Comparison of ENCODE assay signal across 8 mouse cellular contexts in genomic region chr19:5457746-5458442, GRCm38 (mm10). TPM values are rescaled to one million over a fixed set of nuclear protein-coding genes. Genes with fewer than 3 reads are reported as not detected.
DNase-seq lines count a peak whose midpoint lies in the region; ATAC-seq and TF ChIP-seq lines count a peak whose summit lies in the region.

Ccdc85b (minus strand) TSS chr19:5457894.

- H3K27ac ChIP-seq in heart, adult 2 months = peak within 1 kb of the TSS; percentile 99
- peak within 1 kb of the TSS; percentile 91 for H3K27ac ChIP-seq in embryonic facial prominence, embryonic 12.5 days
- H3K27ac ChIP-seq in intestine, postnatal 0 days (ENCODE audit: low read depth, low read length) = peak within 1 kb of the TSS; percentile 84
- peak within 1 kb of the TSS; percentile 96 for H3K27ac ChIP-seq in midbrain, embryonic 14.5 days (replicated peaks; ENCODE audit: low read depth, low read length)

- H3K27me3 ChIP-seq in heart, adult 2 months (ENCODE audit: control insufficient read depth, insufficient read depth, low read length) = no peaks in the 10 kb centered on the region
- no peaks in the 10 kb centered on the region for H3K27me3 ChIP-seq in embryonic facial prominence, embryonic 12.5 days
- no peaks in the 10 kb centered on the region for H3K27me3 ChIP-seq in intestine, postnatal 0 days (replicated peaks; ENCODE audit: control insufficient read depth, insufficient read depth, low read length)
- H3K27me3 ChIP-seq in midbrain, embryonic 14.5 days (ENCODE audit: control insufficient read depth, insufficient read depth, low read length) = no peaks in the 10 kb centered on the region

- no peak for TF ChIP-seq POLR2A in heart, adult 2 months (IDR thresholded peaks at IDR 0.05; ENCODE audit: insufficient read depth, low read depth, low read length)

- H3K9me3 ChIP-seq in embryonic facial prominence, embryonic 12.5 days = no peaks in the 10 kb centered on the region
- no peaks in the 10 kb centered on the region for H3K9me3 ChIP-seq in intestine, postnatal 0 days (ENCODE audit: control insufficient read depth)
- H3K9me3 ChIP-seq in midbrain, embryonic 14.5 days (ENCODE audit: control insufficient read depth, low read length) = no peaks in the 10 kb centered on the region

- peak within 1 kb of the TSS; percentile 64 for H3K4me3 ChIP-seq in heart, adult 2 months
- peak within 1 kb of the TSS; percentile 79 for H3K4me3 ChIP-seq in embryonic facial prominence, embryonic 12.5 days
- H3K4me3 ChIP-seq in intestine, postnatal 0 days (ENCODE audit: low read depth, low read length) = peak within 1 kb of the TSS; percentile 74
- peak within 1 kb of the TSS; percentile 85 for H3K4me3 ChIP-seq in midbrain, embryonic 14.5 days (replicated peaks; ENCODE audit: low read depth, low read length)

- TF ChIP-seq CTCF in heart, adult 2 months (IDR thresholded peaks at IDR 0.05) = no peak
- TF ChIP-seq CTCF in intestine, postnatal 0 days (IDR thresholded peaks at IDR 0.05; ENCODE audit: low read depth) = no peak

- peak within 1 kb of the TSS; percentile 99 for H3K4me2 ChIP-seq in embryonic facial prominence, embryonic 12.5 days (replicated peaks)
- peak within 1 kb of the TSS; percentile 98 for H3K4me2 ChIP-seq in intestine, postnatal 0 days (replicated peaks; ENCODE audit: low read depth)
- peak within 1 kb of the TSS; percentile 98 for H3K4me2 ChIP-seq in midbrain, embryonic 14.5 days (ENCODE audit: low read length)

- intact Hi-C loops in heart, adult 2 months (cut with DNase I) = no loop called here

- peaks cover 12% of the 10 kb centered on the region for H3K36me3 ChIP-seq in heart, adult 2 months (ENCODE audit: control insufficient read depth, insufficient read depth, low read length)
- peaks cover 20% of the 10 kb centered on the region for H3K36me3 ChIP-seq in embryonic facial prominence, embryonic 12.5 days
- peaks cover 12% of the 10 kb centered on the region for H3K36me3 ChIP-seq in intestine, postnatal 0 days (ENCODE audit: control insufficient read depth, insufficient read depth)
- peaks cover 10% of the 10 kb centered on the region for H3K36me3 ChIP-seq in midbrain, embryonic 14.5 days (ENCODE audit: control insufficient read depth, insufficient read depth, low read length)

- TF ChIP-seq EP300 in heart, adult 2 months (IDR thresholded peaks at IDR 0.05; ENCODE audit: insufficient read depth, low read depth, low read length) = no peak

- H3K9ac ChIP-seq in heart, adult 2 months (ENCODE audit: low read depth, low read length) = peak within 1 kb of the TSS; percentile 97
- peak within 1 kb of the TSS; percentile 86 for H3K9ac ChIP-seq in embryonic facial prominence, embryonic 12.5 days
- peak within 1 kb of the TSS; percentile 76 for H3K9ac ChIP-seq in intestine, postnatal 0 days (ENCODE audit: low read depth, low read length)
- H3K9ac ChIP-seq in midbrain, embryonic 14.5 days (replicated peaks; ENCODE audit: low read length) = peak within 1 kb of the TSS; percentile 91

- H3K4me1 ChIP-seq in heart, adult 2 months (ENCODE audit: control insufficient read depth, insufficient read depth, low read length) = peaks cover 7% of the 10 kb centered on the region
- H3K4me1 ChIP-seq in embryonic facial prominence, embryonic 12.5 days = peaks cover 27% of the 10 kb centered on the region
- peaks cover 4% of the 10 kb centered on the region; the same call in 1 of the 2 replicates for H3K4me1 ChIP-seq in intestine, postnatal 0 days (replicated peaks; ENCODE audit: control insufficient read depth, insufficient read depth, low read length)
- H3K4me1 ChIP-seq in midbrain, embryonic 14.5 days (ENCODE audit: control insufficient read depth, insufficient read depth, low read length) = peaks cover 39% of the 10 kb centered on the region

- ATAC-seq in CD4-positive, CD25-positive, alpha-beta regulatory T cell, adult 4 months = peak; percentile 11
- no peak for ATAC-seq in embryonic facial prominence, embryonic 12.5 days (ENCODE audit: insufficient number of reproducible peaks, insufficient read depth, low FRiP score, low TSS enrichment)
- no peak for ATAC-seq in intestine, postnatal 0 days
- no peak for ATAC-seq in midbrain, embryonic 14.5 days (ENCODE audit: low FRiP score, low TSS enrichment)

- WGBS in heart, adult 2 months = 13% methylated on average over 14 of the region's 14 CpGs
- WGBS in embryonic facial prominence, embryonic 12.5 days = 18% methylated on average over 14 of the region's 14 CpGs
- WGBS in intestine, postnatal 0 days = 11% methylated on average over 14 of the region's 14 CpGs
- 17% methylated on average over 14 of the region's 14 CpGs for WGBS in midbrain, embryonic 14.5 days

- no peak for DNase-seq in heart, adult 2 months
- no peak for DNase-seq in heart, adult 9 months (ENCODE audit: low spot score in 2 of 2)
- DNase-seq in midbrain, embryonic 14.5 days = no peak
- no peak for DNase-seq in gastrocnemius, postnatal 10 days
- DNase-seq in right cerebral cortex, adult 18-20 months = no peak

- H3K79me2 ChIP-seq in heart, adult 2 months (replicated peaks; ENCODE audit: control insufficient read depth, insufficient read depth, low read length) = peaks cover 6% of the 10 kb centered on the region

RNA-seq across cellular contexts. Expression of gene Ccdc85b, which starts in this region (rescaled TPM):
- total RNA-seq in heart, adult 2 months (2021) = 1 to 10 TPM; 6.3 to 9.7 TPM
- polyA plus RNA-seq in heart, adult 2 months (2012; rRNA removed) = 5.9 and 6.1 TPM in 2 replicates
- under 1 TPM; 0.48 to 0.83 TPM for polyA plus RNA-seq in CD4-positive, CD25-positive, alpha-beta regulatory T cell, adult 4 months (2017; shearing (Covaris generic))
- 10.8 and 11.0 TPM in 2 replicates for polyA plus RNA-seq in embryonic facial prominence, embryonic 12.5 days (2016; fragmentation: Nextera tagmentation; extraction: Ambion mirVana)
- polyA plus RNA-seq in intestine, postnatal 0 days (2015; fragmentation: Nextera tagmentation; extraction: Ambion mirVana) = 7.3 and 7.5 TPM in 2 replicates
- 7.6 and 9.1 TPM in 2 replicates for polyA plus RNA-seq in midbrain, embryonic 14.5 days (2014; fragmentation: Nextera tagmentation; extraction: Ambion mirVana)
- 1 to 10 TPM; 8.2 to 9.1 TPM for total RNA-seq in gastrocnemius, postnatal 10 days (2021)

Comparison
In these comparisons a context has a peak if more than half of its experiments do, and no peak if none do; other contexts are left out.
1. Peak in ATAC-seq in CD4-positive, CD25-positive, alpha-beta regulatory T cell, adult 4 months; RNA of the gene not detected or under 1 TPM.